22 mouse cellular contexts compared by ENCODE assay signal in genomic region chr1:82443517-82443916, GRCm38 (mm10).
"Had no signal": no experiment of that assay in that cellular context is flagged by ENCODE, and none has a peak within 500 bp of the region (broad histone marks: within the 10 kb centered on the region; RNA-seq: fewer than 3 reads in every experiment).

No protein-coding gene starts in this region.

- H3K36me3 ChIP-seq: liver, embryonic 15.5 days; lung, embryonic 15.5 days; midbrain, embryonic 13.5 days; midbrain, embryonic 15.5 days; neural tube, embryonic 13.5 days; neural tube, embryonic 15.5 days; stomach, embryonic 15.5 days had no signal

- H3K4me2 ChIP-seq: liver, embryonic 15.5 days; lung, embryonic 15.5 days; midbrain, embryonic 11.5 days; midbrain, embryonic 13.5 days; midbrain, embryonic 15.5 days; neural tube, embryonic 13.5 days; neural tube, embryonic 15.5 days; stomach, embryonic 15.5 days had no signal

- H3K4me3 ChIP-seq: liver, embryonic 15.5 days; lung, embryonic 15.5 days; megakaryocyte, embryonic 14.5 days; midbrain, embryonic 13.5 days; midbrain, embryonic 15.5 days; neural tube, embryonic 13.5 days; neural tube, embryonic 15.5 days; stomach, embryonic 15.5 days had no signal

- H3K9me3 ChIP-seq: liver, embryonic 15.5 days; lung, embryonic 15.5 days; megakaryocyte, embryonic 14.5 days; midbrain, embryonic 13.5 days; midbrain, embryonic 15.5 days; neural tube, embryonic 13.5 days; neural tube, embryonic 15.5 days; stomach, embryonic 15.5 days had no signal

- DNase-seq: liver, postnatal 0 days; lung, adult 2 months; lung, postnatal 14 days; retina, postnatal 1 day; right cerebral cortex, adult 18-20 months; right cerebral cortex, postnatal 25 days; right cerebral cortex, postnatal 4 days; spleen, adult 18-20 months; thymus, adult 2 months; thymus, postnatal 25 days had no signal

- H3K27ac ChIP-seq: liver, embryonic 15.5 days; lung, embryonic 15.5 days; macrophage; midbrain, embryonic 13.5 days; midbrain, embryonic 15.5 days; neural tube, embryonic 13.5 days; neural tube, embryonic 15.5 days; stomach, embryonic 15.5 days; stomach, postnatal 0 days had no signal

- H3K9ac ChIP-seq: liver, embryonic 15.5 days; liver, postnatal 0 days; lung, embryonic 15.5 days; midbrain, embryonic 13.5 days; midbrain, embryonic 15.5 days; neural tube, embryonic 13.5 days; neural tube, embryonic 15.5 days; stomach, embryonic 15.5 days had no signal

- ATAC-seq: liver, postnatal 0 days; lung, postnatal 0 days; midbrain, embryonic 13.5 days; midbrain, embryonic 15.5 days had no signal

- H3K4me1 ChIP-seq: liver, embryonic 15.5 days; lung, embryonic 15.5 days; megakaryocyte, embryonic 14.5 days; midbrain, embryonic 13.5 days; midbrain, embryonic 15.5 days; neural tube, embryonic 13.5 days; neural tube, embryonic 15.5 days; stomach, embryonic 15.5 days had no signal

- H3K27me3 ChIP-seq: liver, embryonic 15.5 days; lung, embryonic 15.5 days; megakaryocyte, embryonic 14.5 days; midbrain, embryonic 13.5 days; midbrain, embryonic 15.5 days; neural tube, embryonic 13.5 days; neural tube, embryonic 15.5 days; stomach, embryonic 15.5 days had no signal
